Mouse (Mus musculus) stomach, embryonic 14.5 days (tissue): Measurements from ENCODE around the gene Acp4. TPM values are rescaled to one million over a fixed set of nuclear protein-coding genes. Genes with fewer than 3 reads are reported as not detected.
A peak's percentile ranks its signal among the peaks of the same experiment; 100 is the strongest.
"Not testable (repeated sequence)": the region's sequence is repeated elsewhere in the genome, so short reads cannot be mapped to it uniquely, and the experiment has no call there.

Source experiments
- ATAC-seq: fragments of 200-750 bp; cut with Nextera tagmentation; 2 replicates; pipeline ENCODE4 v1.8.0; 2017; ENCODE audit warnings: low read depth, moderate TSS enrichment; ENCODE audit not compliant: insufficient number of reproducible peaks, insufficient read depth, low FRiP score
- H3K27ac ChIP-seq: fragments of 300-500 bp; sonication (generic); 2 replicates; pipeline ENCODE4 v1.5.1; 2014; ENCODE audit warnings: mild to moderate bottlenecking, low read length, moderate library complexity, mixed read lengths
- H3K27me3 ChIP-seq: fragments of 300-500 bp; sonication (generic); 2 replicates; pipeline ENCODE4 v1.6.1; 2014; ENCODE audit warnings: low read length, control low read depth, mixed read lengths; ENCODE audit not compliant: control insufficient read depth, insufficient read depth
- H3K36me3 ChIP-seq: fragments of 300-500 bp; sonication (generic); 2 replicates; pipeline ENCODE4 v1.6.1; 2014; ENCODE audit warnings: mild to moderate bottlenecking, control low read depth, low read length, moderate library complexity, mixed read lengths; ENCODE audit not compliant: control insufficient read depth, insufficient read depth
- H3K4me1 ChIP-seq: fragments of 300-500 bp; sonication (generic); 2 replicates; pipeline ENCODE4 v1.6.1; 2014; ENCODE audit warnings: low read length, control low read depth, mixed read lengths; ENCODE audit not compliant: control insufficient read depth, insufficient read depth
- H3K4me2 ChIP-seq: fragments of 300-500 bp; sonication (generic); replicated peaks from 2 replicates; pipeline ENCODE4 v1.6.1; 2014; ENCODE audit warnings: low read depth, low read length, control low read depth
- H3K4me3 ChIP-seq: fragments of 300-500 bp; sonication (generic); 2 replicates; pipeline ENCODE4 v1.5.1; 2014; ENCODE audit warnings: low read depth, low read length, control low read depth
- H3K9ac ChIP-seq: fragments of 300-500 bp; sonication (generic); replicated peaks from 2 replicates; pipeline ENCODE4 v1.6.1; 2014; ENCODE audit warnings: low read depth, mild to moderate bottlenecking, control low read depth, low read length, moderate library complexity, mixed read lengths
- H3K9me3 ChIP-seq: fragments of 300-500 bp; sonication (generic); 2 replicates; pipeline ENCODE4 v1.6.1; 2016; ENCODE audit warnings: low read depth, low read length, control low read depth; ENCODE audit not compliant: control insufficient read depth
- WGBS: fragments of 180-500 bp; shearing (Covaris S2); extraction: QIAGEN DNeasy Blood & Tissue Kit; methylation state at CpG from one replicate; pipeline ENCODE4 v1.1.7; 2014; 5-methylcytosine and 5-hydroxymethylcytosine counted together
- polyA plus RNA-seq: library from polyadenylated mRNA; unstranded; fragments of >200 nt; fragmentation: Nextera tagmentation; extraction: Ambion mirVana; gene quantifications from 2 replicates; pipeline ENCODE4 v1.2.1, GENCODE M21; 2014

Acp4 gene
- 0.15 TPM in 1 of 2 replicates, not detected in the other for polyA plus RNA-seq

- WGBS: 68% methylated on average over 4 of the region's 4 CpGs
- H3K9me3 ChIP-seq: no peaks in the 10 kb centered on the region
- no peaks in the 10 kb centered on the region for H3K27me3 ChIP-seq
- no peak within 1 kb of the TSS for H3K9ac ChIP-seq
- peaks cover 10% of the 10 kb centered on the region; the same call in 1 of the 2 replicates for H3K36me3 ChIP-seq
- H3K4me2 ChIP-seq: no peak within 1 kb of the TSS
- H3K4me3 ChIP-seq: no peak within 1 kb of the TSS
- no peak within 1 kb of the TSS for H3K27ac ChIP-seq
- no peak for ATAC-seq
- H3K4me1 ChIP-seq: no peaks in the 10 kb centered on the region
Observed at GRCm38 (mm10) chr7:44257278-44257677, at the start of gene Acp4. Acp4 (minus strand) TSS chr7:44257378.

- peak within 1 kb of the TSS; percentile 70 for H3K4me2 ChIP-seq
- H3K9me3 ChIP-seq: no peaks in the 10 kb centered on the region
- no peaks in the 10 kb centered on the region for H3K27me3 ChIP-seq
- WGBS: 50% methylated on average over 6 of the region's 6 CpGs
- H3K4me1 ChIP-seq: peaks cover 28% of the 10 kb centered on the region
- peak within 1 kb of the TSS; percentile 34; the same call in 1 of the 2 replicates for H3K27ac ChIP-seq
- H3K9ac ChIP-seq: no peak within 1 kb of the TSS
- H3K4me3 ChIP-seq: 0 out of 2 replicates have a peak within 1 kb of the TSS, but pooled peaks have one; percentile 1
- H3K36me3 ChIP-seq: no peaks in the 10 kb centered on the region
- no peak for ATAC-seq
Observed at GRCm38 (mm10) chr7:44306516-44307240, 49.5 kb upstream of the Acp4 start, which contains the start of gene Clec11a. Clec11a (minus strand) TSS chr7:44306902.

- Histone ChIP-seq H3K36me3 (no peaks in the 10 kb centered on the region), H3K27ac (peak overlapping the region; percentile 29; the same call in 1 of the 2 replicates), H3K9me3 (no peaks in the 10 kb centered on the region), H3K4me3 (0 out of 2 replicates have a peak overlapping the region, but pooled peaks have one; percentile 1), H3K9ac (no peak overlapping the region), H3K27me3 (no peaks in the 10 kb centered on the region), H3K4me2 (peak overlapping the region; percentile 70), H3K4me1 (peaks cover 20% of the 10 kb centered on the region; the same call in 1 of the 2 replicates)
- 13% methylated on average over 16 of the region's 16 CpGs for WGBS
- no peak for ATAC-seq
Observed at GRCm38 (mm10) chr7:44305686-44306085, 48.5 kb upstream of the Acp4 start.

GRCm38 (mm10) chr7:44304775-44305641, 47.8 kb upstream of the Acp4 start:
- Histone ChIP-seq H3K4me1 (peaks cover 16% of the 10 kb centered on the region; the same call in 1 of the 2 replicates), H3K27ac (peak overlapping the region; percentile 91), H3K27me3 (no peaks in the 10 kb centered on the region), H3K36me3 (no peaks in the 10 kb centered on the region), H3K9me3 (no peaks in the 10 kb centered on the region), H3K9ac (peak overlapping the region; percentile 87), H3K4me3 (peak overlapping the region; percentile 69), H3K4me2 (peak overlapping the region; percentile 70)
- peak; percentile 94 for ATAC-seq
- under 1% methylated on average over 49 of the region's 49 CpGs for WGBS

- Histone ChIP-seq H3K27me3 (no peaks in the 10 kb centered on the region), H3K9ac (peak overlapping the region; percentile 87), H3K36me3 (no peaks in the 10 kb centered on the region), H3K4me1 (peaks cover 16% of the 10 kb centered on the region; the same call in 1 of the 2 replicates), H3K4me2 (peak overlapping the region; percentile 70), H3K9me3 (no peaks in the 10 kb centered on the region), H3K4me3 (peak overlapping the region; percentile 69), H3K27ac (peak overlapping the region; percentile 91)
- peak; percentile 8; the same call in 1 of the 2 replicates for ATAC-seq
- WGBS: under 1% methylated on average over 25 of the region's 25 CpGs
Observed at GRCm38 (mm10) chr7:44304463-44304774, 47.2 kb upstream of the Acp4 start.

GRCm38 (mm10) chr7:44303346-44304340, 46.5 kb upstream of the Acp4 start:
- peak overlapping the region; percentile 69 for H3K4me3 ChIP-seq
- peak overlapping the region; percentile 91; the same call in 1 of the 2 replicates for H3K27ac ChIP-seq
- no peaks in the 10 kb centered on the region for H3K27me3 ChIP-seq
- 86% methylated on average over 14 of the region's 14 CpGs for WGBS
- H3K36me3 ChIP-seq: no peaks in the 10 kb centered on the region
- peaks cover 16% of the 10 kb centered on the region; the same call in 1 of the 2 replicates for H3K4me1 ChIP-seq
- peak overlapping the region; percentile 87 for H3K9ac ChIP-seq
- no peaks in the 10 kb centered on the region for H3K9me3 ChIP-seq
- no peak for ATAC-seq
- H3K4me2 ChIP-seq: peak overlapping the region; percentile 70

GRCm38 (mm10) chr7:44297501-44297900, 40.3 kb upstream of the Acp4 start:
- 79% methylated on average over 2 of the region's 2 CpGs for WGBS
- ATAC-seq, H3K36me3 ChIP-seq: not testable (repeated sequence)

More at GRCm38 (mm10) chr7:44297501-44297900, 40.3 kb upstream of the Acp4 start:
- not testable (repeated sequence) for H3K4me2 ChIP-seq, H3K27ac ChIP-seq, H3K9me3 ChIP-seq, H3K4me3 ChIP-seq, H3K27me3 ChIP-seq, H3K9ac ChIP-seq, H3K4me1 ChIP-seq
